Mouse (Mus musculus) spleen, adult 18-20 months (tissue): ENCODE data around the gene Exoc7.
"Not testable (repeated sequence)": the region's sequence is repeated elsewhere in the genome, so short reads cannot be mapped to it uniquely, and the experiment has no call there.

ENCODE experiments used
- DNase-seq, 2 experiments: peaks; one replicate each; pipeline ENCODE4 v3.0.0; 2022; ENCODE audit warnings: mixed read lengths in 2 of 2

Exoc7 gene

GRCm38 (mm10) chr11:116311169-116311568 is 4.1 kb upstream of the Exoc7 start:
- DNase-seq: no peak

- no peak for DNase-seq
Observed at GRCm38 (mm10) chr11:116309601-116310000, 2.6 kb upstream of the Exoc7 start.

GRCm38 (mm10) chr11:116307762-116308531 is 914 bp upstream of the Exoc7 start:
- no peak for DNase-seq

GRCm38 (mm10) chr11:116306126-116306982 is 679 bp downstream of the Exoc7 start:
- peak; percentile 88 to 93 for DNase-seq

GRCm38 (mm10) chr11:116305423-116305822 is 1.6 kb downstream of the Exoc7 start:
- DNase-seq: no peak

GRCm38 (mm10) chr11:116298621-116299020 is 8.4 kb downstream of the Exoc7 start:
- no peak for DNase-seq

- no peak for DNase-seq
Observed at GRCm38 (mm10) chr11:116298221-116298620, 8.8 kb downstream of the Exoc7 start.

GRCm38 (mm10) chr11:116297017-116297416 is 10.0 kb downstream of the Exoc7 start:
- no peak for DNase-seq

GRCm38 (mm10) chr11:116296191-116296734 is 10.8 kb downstream of the Exoc7 start:
- DNase-seq: no peak

GRCm38 (mm10) chr11:116294319-116294718 is 12.7 kb downstream of the Exoc7 start:
- DNase-seq: peak in 1 of 2 experiments; percentile 47

- DNase-seq: no peak
Observed at GRCm38 (mm10) chr11:116293538-116294137, 13.4 kb downstream of the Exoc7 start.

- DNase-seq: no peak
Observed at GRCm38 (mm10) chr11:116292401-116292800, 14.6 kb downstream of the Exoc7 start.

GRCm38 (mm10) chr11:116290556-116290955 is 16.5 kb downstream of the Exoc7 start:
- no peak for DNase-seq

GRCm38 (mm10) chr11:116287351-116287750 is 19.7 kb downstream of the Exoc7 start:
- no peak for DNase-seq

GRCm38 (mm10) chr11:116285770-116286191 is 21.3 kb downstream of the Exoc7 start:
- DNase-seq: no peak

GRCm38 (mm10) chr11:116283982-116284381 is 23.1 kb downstream of the Exoc7 start:
- DNase-seq: no peak

- no peak for DNase-seq
Observed at GRCm38 (mm10) chr11:116282912-116283521, 24.0 kb downstream of the Exoc7 start.

GRCm38 (mm10) chr11:116282089-116282488 is 24.9 kb downstream of the Exoc7 start:
- DNase-seq: no peak

- no peak for DNase-seq
Observed at GRCm38 (mm10) chr11:116281671-116282070, 25.4 kb downstream of the Exoc7 start.

GRCm38 (mm10) chr11:116280751-116281663 is 26.0 kb downstream of the Exoc7 start, which contains the start of gene Galr2:
TSS of gene Galr2 (plus strand) at chr11:116280939.
- DNase-seq: no peak

GRCm38 (mm10) chr11:116277184-116277583 is 29.8 kb downstream of the Exoc7 start:
- not testable (repeated sequence) for DNase-seq
